Mouse (Mus musculus) bone marrow, adult 2 months (tissue): ENCODE measurements at regions not wholly inside any gene's neighbourhood (a gene's known extent, or its start where the extent isn't known, plus 50 kb on each side); places are given as distances from the start of the nearest gene placed in this dataset.
A peak's percentile ranks its signal among the peaks of the same experiment; 100 is the strongest.

Experiments
- H3K27ac ChIP-seq: fragments of 200-500 bp; 2 replicates; pipeline ENCODE4 v1.5.1; 2012; ENCODE audit warnings: low read depth, mild to moderate bottlenecking, control low read depth, inconsistent platforms, low read length; ENCODE audit not compliant: control insufficient read depth, poor library complexity, insufficient read depth
- H3K4me1 ChIP-seq: fragments of 200-500 bp; 2 replicates; pipeline ENCODE4 v1.6.1; 2011; ENCODE audit warnings: low read length; ENCODE audit not compliant: control insufficient read depth, insufficient read depth
- H3K4me3 ChIP-seq: fragments of 200-500 bp; replicated peaks from 2 replicates; pipeline ENCODE3; 2011; ENCODE audit warnings: mild to moderate bottlenecking, low read depth, low read length, control low read depth; ENCODE audit not compliant: control insufficient read depth
- CTCF ChIP-seq: fragments of 200-500 bp; IDR thresholded peaks from 2 replicates; pipeline ENCODE4 v1.5.1; 2011; ENCODE audit warnings: low read length, control low read depth; ENCODE audit not compliant: control insufficient read depth, insufficient read depth
- POLR2A ChIP-seq: fragments of 200-500 bp; IDR thresholded peaks from 2 replicates; pipeline ENCODE4 v1.6.1; 2011; ENCODE audit warnings: low read depth, mild to moderate bottlenecking, control low read depth, low read length, borderline replicate concordance; ENCODE audit not compliant: control insufficient read depth
- WGBS: fragments of 180-500 bp; shearing (Covaris S2); methylation state at CpG from one replicate; pipeline ENCODE4 v1.1.7; 2018; 5-methylcytosine and 5-hydroxymethylcytosine counted together

GRCm38 (mm10) chr14:60528520-60528919 is 105.3 kb upstream of the Spata13 start:
- Histone ChIP-seq H3K4me1 (no peaks in the 10 kb centered on the region; the same call in 1 of the 2 replicates), H3K27ac (no peak overlapping the region), H3K4me3 (no peak overlapping the region)
- TF ChIP-seq CTCF, result no peak
- no peak for TF ChIP-seq POLR2A
- WGBS, result 54% methylated on average over 7 of the region's 7 CpGs

GRCm38 (mm10) chr14:60529022-60529421 is 104.8 kb upstream of the Spata13 start:
- TF ChIP-seq CTCF, result no peak
- no peak for TF ChIP-seq POLR2A
- no peak overlapping the region for H3K27ac ChIP-seq
- no peaks in the 10 kb centered on the region; the same call in 1 of the 2 replicates for H3K4me1 ChIP-seq
- 83% methylated on average over 3 of the region's 3 CpGs for whole genome bisulfite sequencing
- H3K4me3 ChIP-seq, result no peak overlapping the region

DNA sequence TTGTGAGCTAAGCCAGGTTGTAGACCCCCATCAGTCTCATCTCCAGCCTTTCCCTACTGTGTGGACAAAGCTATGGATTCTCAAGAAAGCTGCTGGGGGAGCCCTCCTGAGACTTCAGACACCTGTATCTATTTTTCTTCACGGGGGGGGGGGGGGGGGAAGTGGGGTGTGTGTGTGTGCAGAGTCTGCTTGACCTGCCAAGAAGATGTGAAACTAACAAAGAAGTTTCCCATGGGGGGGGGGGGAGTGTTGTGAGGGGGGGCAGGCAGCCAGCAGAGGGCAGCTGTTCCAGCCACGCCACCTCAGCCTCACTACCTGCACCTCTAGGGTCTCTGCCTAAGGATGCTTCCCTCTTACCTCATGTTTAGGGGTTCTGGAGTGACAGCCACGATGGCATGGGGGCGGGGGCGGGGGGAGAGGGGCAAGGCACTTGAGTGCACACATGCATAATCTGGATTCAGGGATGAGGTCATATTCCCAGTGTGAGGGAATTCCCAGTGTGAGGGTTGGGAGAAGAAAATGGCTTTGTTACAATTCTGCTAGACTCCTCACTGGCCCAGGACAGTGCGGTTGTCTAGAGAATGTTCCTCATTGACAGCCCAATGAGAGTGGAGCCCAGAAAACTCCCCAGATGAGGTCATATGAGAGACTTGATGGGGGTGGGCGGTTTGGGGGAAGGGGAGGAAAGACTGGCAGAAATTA is 104.0 kb upstream of the Spata13 start:
- 57% methylated on average over 7 of the region's 7 CpGs for WGBS

DNA sequence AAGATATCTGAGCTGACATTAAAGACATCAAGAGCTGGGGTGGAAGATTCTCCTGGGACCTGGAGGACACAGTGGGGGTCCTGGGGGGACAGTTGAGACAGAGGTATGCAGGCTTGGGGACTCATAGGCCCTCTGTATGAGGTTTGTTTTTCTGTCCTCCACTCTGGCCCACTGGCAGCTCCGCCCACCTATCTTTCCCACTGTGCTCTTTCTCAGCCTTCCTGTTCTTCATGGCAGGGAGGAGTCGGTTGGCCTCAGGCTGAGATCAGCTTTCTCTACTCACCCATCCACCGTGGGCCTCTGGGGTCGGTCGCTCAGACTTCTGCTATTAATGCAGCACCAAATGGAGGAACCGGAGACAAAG is 103.5 kb upstream of the Spata13 start:
- H3K4me1 ChIP-seq, result no peaks in the 10 kb centered on the region
- TF ChIP-seq POLR2A (no peak), CTCF (no peak)
- WGBS, result 34% methylated on average over 6 of the region's 6 CpGs
- H3K27ac ChIP-seq, result no peak overlapping the region
- H3K4me3 ChIP-seq, result no peak overlapping the region

More for the DNA sequence above, 104.0 kb upstream of the Spata13 start:
- H3K27ac ChIP-seq, result no peak overlapping the region
- no peaks in the 10 kb centered on the region for H3K4me1 ChIP-seq
- no peak overlapping the region for H3K4me3 ChIP-seq
- TF ChIP-seq POLR2A (no peak), CTCF (peak; percentile 11; the same call in 1 of the 2 replicates)

DNA sequence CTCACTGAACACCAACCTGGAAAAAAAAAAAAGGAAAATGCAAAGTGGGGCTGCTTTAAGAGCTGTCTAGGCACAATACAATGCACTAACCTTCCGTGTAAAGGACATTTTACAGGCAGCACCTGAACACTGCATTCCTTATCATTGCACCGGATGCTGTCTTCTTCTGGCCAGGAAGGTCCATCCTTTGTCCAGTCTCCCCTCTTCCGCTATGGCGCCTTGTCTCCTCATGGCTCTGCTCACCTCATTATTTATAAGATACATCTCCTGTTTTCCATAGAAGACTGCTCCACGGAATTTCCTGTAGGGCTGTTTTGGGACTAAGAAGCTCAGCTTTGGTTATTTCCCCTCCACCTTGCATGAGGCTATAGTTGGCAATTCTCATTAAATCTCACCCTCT is 102.8 kb upstream of the Spata13 start:
- WGBS, result 85% methylated on average over 5 of the region's 5 CpGs
- Histone ChIP-seq H3K27ac (no peak overlapping the region), H3K4me3 (no peak overlapping the region), H3K4me1 (no peaks in the 10 kb centered on the region)
- no peak for TF ChIP-seq CTCF
- no peak for TF ChIP-seq POLR2A

GRCm38 (mm10) chr14:60531766-60532165 is 102.0 kb upstream of the Spata13 start:
- TF ChIP-seq CTCF, result no peak
- no peak for TF ChIP-seq POLR2A
- H3K27ac ChIP-seq, result no peak overlapping the region
- no peak overlapping the region for H3K4me3 ChIP-seq
- no peaks in the 10 kb centered on the region for H3K4me1 ChIP-seq

DNA sequence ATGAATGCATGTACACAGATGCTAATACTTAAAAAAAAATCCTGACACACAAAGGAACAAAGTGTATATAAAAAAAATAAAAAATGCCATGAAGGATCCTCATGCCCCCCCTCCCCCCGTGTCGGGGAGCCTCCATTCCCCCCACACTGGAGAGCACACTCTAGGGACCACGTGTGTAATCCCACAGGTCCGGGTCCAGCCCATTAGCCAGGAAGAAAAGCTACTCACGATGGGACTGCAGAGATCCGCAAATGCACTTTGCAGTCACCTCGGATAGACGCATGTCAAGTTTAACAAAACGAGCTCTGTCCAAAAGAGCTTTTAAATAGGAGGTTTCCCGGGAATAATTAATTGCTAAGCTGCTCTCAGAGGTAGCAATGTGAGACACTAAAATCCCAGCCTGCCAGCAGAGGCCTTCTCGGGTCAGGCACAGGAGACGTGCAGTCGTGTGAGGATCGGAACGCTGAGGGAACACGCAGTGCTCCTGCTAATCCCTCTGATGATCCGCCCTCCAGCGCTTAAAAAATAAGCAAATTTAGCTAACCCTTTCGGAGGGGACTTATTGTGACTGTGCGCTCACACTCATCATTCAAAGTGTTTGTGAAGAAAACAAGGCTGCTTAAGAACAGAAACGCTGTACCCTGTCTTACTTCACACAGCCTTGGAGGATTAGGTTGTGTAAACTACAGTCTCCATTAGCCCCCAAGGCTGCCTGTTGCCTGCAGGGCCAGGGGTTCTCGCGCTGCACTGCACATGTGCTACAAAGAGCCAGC is 100.2 kb upstream of the Spata13 start:
- 79% methylated on average over 23 of the region's 23 CpGs for WGBS
- H3K27ac ChIP-seq, result no peak overlapping the region
- no peak overlapping the region for H3K4me3 ChIP-seq
- TF ChIP-seq CTCF, result no peak
- TF ChIP-seq POLR2A, result no peak
- H3K4me1 ChIP-seq, result no peaks in the 10 kb centered on the region

DNA sequence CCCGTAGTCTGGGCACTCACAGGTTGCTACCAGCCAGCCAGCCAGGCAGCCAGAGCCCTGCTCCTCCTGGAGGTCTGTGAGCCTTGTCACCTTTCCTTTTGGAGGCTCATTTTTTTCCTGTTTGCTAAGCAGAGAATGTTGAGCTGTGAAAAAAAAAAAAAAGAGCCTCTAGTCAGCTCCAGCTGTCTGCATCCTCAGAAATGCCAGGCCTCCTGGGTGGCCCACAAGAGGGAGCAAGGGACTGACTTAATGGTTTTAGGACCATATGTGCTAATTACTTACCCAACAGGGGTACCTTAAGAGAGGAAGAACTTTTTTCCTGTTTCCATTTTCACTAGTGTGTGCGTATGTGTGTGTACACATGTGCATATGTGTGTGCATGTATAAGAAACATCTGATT is 94.8 kb upstream of the Spata13 start:
- no peaks in the 10 kb centered on the region for H3K4me1 ChIP-seq
- 81% methylated on average over 2 of the region's 2 CpGs for WGBS
- no peak overlapping the region for H3K27ac ChIP-seq
- no peak overlapping the region for H3K4me3 ChIP-seq
- TF ChIP-seq CTCF, result no peak
- no peak for TF ChIP-seq POLR2A

GRCm38 (mm10) chr14:60540111-60540510 is 93.7 kb upstream of the Spata13 start:
- TF ChIP-seq POLR2A, result no peak
- no peak for TF ChIP-seq CTCF
- no peak overlapping the region for H3K27ac ChIP-seq
- no peaks in the 10 kb centered on the region for H3K4me1 ChIP-seq
- no peak overlapping the region for H3K4me3 ChIP-seq
- 84% methylated on average over 4 of the region's 4 CpGs for WGBS
